Mouse (Mus musculus): Measurements from ENCODE around the gene Ncam1. TPM values are rescaled to one million over a fixed set of nuclear protein-coding genes. Genes with fewer than 3 reads are reported as not detected.

Ncam1 gene
- polyA plus RNA-seq, 1 experiment from 2014 or later, result 28.2 TPM

DNA sequence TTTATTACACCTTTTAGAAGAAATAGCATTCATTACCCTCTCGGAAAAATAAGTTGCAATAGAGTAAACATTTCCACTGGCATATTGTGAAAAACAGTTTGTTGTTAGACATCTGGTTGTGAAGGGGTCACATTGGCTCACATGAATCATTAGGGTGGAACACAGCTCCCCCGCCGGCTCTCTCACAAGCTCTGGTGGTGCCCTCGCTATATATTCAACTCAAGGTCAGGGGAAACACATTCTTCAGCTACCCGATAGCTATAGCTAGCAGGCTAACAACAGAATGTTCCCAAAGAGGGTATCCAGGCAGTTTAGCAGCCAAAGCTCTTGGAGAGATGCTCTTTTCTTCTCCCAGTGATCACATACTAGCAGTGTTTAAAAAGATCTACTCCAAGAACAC, 133.4 kb downstream of the Ncam1 start:
- H3K4me3 ChIP-seq, result no peak overlapping the region
- no peak overlapping the region for H3K9ac ChIP-seq
- H3K9me3 ChIP-seq, result no peaks in the 10 kb centered on the region
- no peaks in the 10 kb centered on the region for H3K36me3 ChIP-seq
- 41% methylated on average over 5 of the region's 5 CpGs for WGBS
- no peak for ATAC-seq (ENCODE audit: borderline replicate concordance, extremely low read depth, low FRiP score, low TSS enrichment)
- H3K4me1 ChIP-seq, result 0 out of 2 replicates have a peak, but pooled peaks cover 3% of the 10 kb centered on the region
- no peak overlapping the region for H3K27ac ChIP-seq
- H3K27me3 ChIP-seq, result no peaks in the 10 kb centered on the region
- H3K4me2 ChIP-seq, result no peak overlapping the region

DNA sequence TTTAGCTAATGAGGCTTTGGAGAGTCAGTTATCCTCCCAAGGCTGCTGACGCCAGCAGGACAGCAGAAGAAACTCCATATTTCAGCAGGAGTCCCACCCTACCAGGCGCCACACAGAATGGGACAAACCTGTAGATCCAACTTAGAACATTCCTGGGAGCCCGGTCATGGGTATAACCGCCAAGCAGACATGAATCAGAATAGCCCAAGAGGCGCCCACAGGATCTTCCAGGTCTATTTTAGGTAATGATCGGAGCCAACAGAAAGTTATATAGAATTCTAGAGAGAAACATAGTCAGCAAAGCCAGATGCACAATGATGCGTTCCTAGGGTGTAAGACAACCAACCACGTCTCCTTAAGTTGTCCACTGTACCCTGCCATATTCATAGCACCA, 134.8 kb downstream of the Ncam1 start:
- no peak overlapping the region for H3K4me2 ChIP-seq
- no peaks in the 10 kb centered on the region for H3K36me3 ChIP-seq
- no peaks in the 10 kb centered on the region for H3K27me3 ChIP-seq
- ATAC-seq (ENCODE audit: borderline replicate concordance, extremely low read depth, low FRiP score, low TSS enrichment), result no peak
- no peaks in the 10 kb centered on the region for H3K9me3 ChIP-seq
- H3K4me1 ChIP-seq, result 0 out of 2 replicates have a peak, but pooled peaks cover 3% of the 10 kb centered on the region
- H3K9ac ChIP-seq, result no peak overlapping the region
- H3K4me3 ChIP-seq, result no peak overlapping the region
- WGBS, result 89% methylated on average over 8 of the region's 8 CpGs
- H3K27ac ChIP-seq, result no peak overlapping the region

DNA sequence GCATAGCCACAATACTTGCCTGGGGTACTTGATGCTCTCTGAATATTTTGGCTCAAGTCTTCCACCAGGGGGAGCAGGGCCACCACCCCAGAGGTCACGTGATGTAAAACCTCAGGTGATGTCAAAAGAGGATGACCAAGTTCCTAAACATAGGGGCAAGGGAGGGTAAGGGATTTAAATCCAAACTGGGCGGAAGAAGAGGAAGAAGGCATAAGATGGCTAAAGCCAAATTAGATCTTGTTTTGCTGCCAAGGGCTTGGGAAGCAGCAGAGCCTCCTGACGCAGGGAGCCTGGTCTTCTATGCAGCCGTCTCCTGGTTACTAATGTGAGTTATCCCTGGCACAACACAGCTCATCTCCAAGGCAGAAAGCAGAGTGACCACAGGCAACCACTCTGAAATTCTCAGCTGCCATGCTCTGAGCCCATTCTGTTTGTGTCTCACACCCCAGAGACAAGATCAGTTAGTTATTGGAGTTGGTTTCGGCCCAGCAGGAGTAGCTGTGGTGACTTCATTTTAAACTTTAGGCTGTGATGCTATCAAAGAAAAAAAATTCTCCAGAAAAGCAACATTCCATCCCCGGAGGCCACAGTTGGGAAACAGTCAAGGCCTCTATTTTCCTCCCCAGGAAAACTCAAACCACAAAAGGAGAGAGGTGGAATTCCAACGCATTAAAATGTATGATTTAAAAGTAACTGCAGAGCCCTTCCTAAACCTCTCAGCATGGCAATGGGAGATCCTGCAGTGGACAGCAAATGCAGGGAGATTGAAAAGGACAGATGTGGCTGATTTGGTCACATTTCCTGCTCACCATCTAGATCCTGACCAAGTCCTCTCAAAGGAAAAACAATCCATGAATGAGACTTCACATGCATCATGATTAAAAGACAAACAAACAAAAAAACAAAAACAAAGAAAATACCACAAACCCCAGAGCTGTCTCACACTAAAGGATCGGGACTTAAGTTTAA, 135.5 kb downstream of the Ncam1 start:
- Histone ChIP-seq H3K4me3 (no peak overlapping the region), H3K27me3 (no peaks in the 10 kb centered on the region), H3K36me3 (no peaks in the 10 kb centered on the region), H3K4me1 (0 out of 2 replicates have a peak, but pooled peaks cover 3% of the 10 kb centered on the region), H3K9ac (no peak overlapping the region), H3K9me3 (no peaks in the 10 kb centered on the region), H3K4me2 (no peak overlapping the region), H3K27ac (no peak overlapping the region)
- no peak for ATAC-seq (ENCODE audit: borderline replicate concordance, extremely low read depth, low FRiP score, low TSS enrichment)
- WGBS, result 71% methylated on average over 8 of the region's 8 CpGs

DNA sequence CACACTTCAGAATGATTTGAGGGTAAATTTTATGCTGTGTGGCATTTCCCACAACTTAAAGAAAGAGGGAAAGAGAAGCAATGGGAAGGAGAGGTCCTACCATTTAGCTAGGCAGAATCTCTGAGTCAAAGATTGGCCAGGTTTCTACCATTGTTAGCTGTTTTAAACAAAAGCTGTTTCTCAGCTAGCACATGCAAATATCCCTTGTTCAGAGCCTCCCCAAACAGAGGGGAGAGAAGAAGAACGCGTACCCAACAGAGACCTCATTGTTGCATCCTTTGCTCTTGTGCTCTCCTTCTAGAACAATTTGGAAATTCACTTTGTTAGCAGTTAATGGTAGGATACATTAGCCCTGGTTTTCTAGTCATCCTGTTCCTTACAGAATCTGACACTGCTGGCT, 137.2 kb downstream of the Ncam1 start:
- H3K9me3 ChIP-seq, result no peaks in the 10 kb centered on the region
- no peak for ATAC-seq (ENCODE audit: borderline replicate concordance, extremely low read depth, low FRiP score, low TSS enrichment)
- no peak overlapping the region for H3K27ac ChIP-seq
- no peak overlapping the region for H3K9ac ChIP-seq
- H3K36me3 ChIP-seq, result no peaks in the 10 kb centered on the region
- no peak overlapping the region for H3K4me3 ChIP-seq
- H3K4me2 ChIP-seq, result no peak overlapping the region
- 88% methylated on average over 2 of the region's 2 CpGs for WGBS
- H3K27me3 ChIP-seq, result no peaks in the 10 kb centered on the region
- H3K4me1 ChIP-seq, result 0 out of 2 replicates have a peak, but pooled peaks cover 3% of the 10 kb centered on the region

DNA sequence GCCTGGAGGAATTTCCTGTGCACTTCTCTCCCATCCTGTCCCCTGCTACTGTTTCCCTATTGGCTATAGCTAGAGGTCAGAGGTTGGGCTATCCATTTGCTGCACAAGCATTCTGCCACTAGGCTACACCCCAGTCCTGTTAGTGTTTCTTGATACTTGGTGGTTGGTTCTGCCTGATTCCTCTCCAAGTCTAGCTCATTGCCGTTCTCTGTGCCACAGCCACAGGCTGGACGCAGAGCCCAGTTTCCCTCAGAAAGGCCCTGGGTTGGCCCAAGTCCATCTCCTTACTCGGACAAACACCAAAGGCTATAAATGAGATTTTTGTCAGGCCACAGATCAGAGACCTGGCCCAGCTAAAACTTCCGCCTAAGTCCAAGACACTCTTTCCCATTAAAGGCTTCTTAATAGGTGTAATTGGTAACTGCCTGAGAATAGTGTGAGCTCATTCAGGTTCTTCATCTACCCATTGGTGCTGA, 140.3 kb downstream of the Ncam1 start:
- Histone ChIP-seq H3K9ac (no peak overlapping the region), H3K9me3 (no peaks in the 10 kb centered on the region), H3K27me3 (no peaks in the 10 kb centered on the region), H3K4me2 (no peak overlapping the region), H3K4me3 (no peak overlapping the region), H3K36me3 (no peaks in the 10 kb centered on the region), H3K4me1 (0 out of 2 replicates have a peak, but pooled peaks cover 3% of the 10 kb centered on the region), H3K27ac (no peak overlapping the region)
- no peak for ATAC-seq (ENCODE audit: borderline replicate concordance, extremely low read depth, low FRiP score, low TSS enrichment)
- 84% methylated on average over 4 of the region's 4 CpGs for WGBS

DNA sequence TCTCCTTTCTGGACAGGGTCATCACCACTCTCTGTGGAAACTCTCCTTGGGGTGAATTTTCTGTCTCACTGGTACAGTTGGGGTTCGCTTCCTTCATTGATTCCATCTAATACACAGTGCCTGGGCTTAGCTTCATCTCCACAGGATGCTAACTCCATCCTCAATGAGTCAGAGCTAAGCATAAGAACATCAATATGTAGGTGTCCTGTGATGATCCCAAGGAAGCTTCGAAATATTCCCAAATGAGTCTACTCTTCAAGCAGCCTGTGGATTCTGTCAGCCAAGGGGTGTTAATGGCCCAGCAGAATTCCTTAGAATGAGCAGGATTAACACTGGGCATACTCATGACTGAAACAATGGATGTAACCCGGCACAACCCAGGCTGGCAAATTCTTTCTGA, 144.3 kb downstream of the Ncam1 start:
- H3K4me2 ChIP-seq, result no peak overlapping the region
- H3K27me3 ChIP-seq, result no peaks in the 10 kb centered on the region
- no peak overlapping the region for H3K27ac ChIP-seq
- no peaks in the 10 kb centered on the region for H3K9me3 ChIP-seq
- WGBS, result 85% methylated on average over 3 of the region's 3 CpGs
- no peak overlapping the region for H3K9ac ChIP-seq
- H3K4me3 ChIP-seq, result no peak overlapping the region
- ATAC-seq (ENCODE audit: borderline replicate concordance, extremely low read depth, low FRiP score, low TSS enrichment), result no peak
- no peaks in the 10 kb centered on the region for H3K36me3 ChIP-seq
- no peaks in the 10 kb centered on the region for H3K4me1 ChIP-seq

DNA sequence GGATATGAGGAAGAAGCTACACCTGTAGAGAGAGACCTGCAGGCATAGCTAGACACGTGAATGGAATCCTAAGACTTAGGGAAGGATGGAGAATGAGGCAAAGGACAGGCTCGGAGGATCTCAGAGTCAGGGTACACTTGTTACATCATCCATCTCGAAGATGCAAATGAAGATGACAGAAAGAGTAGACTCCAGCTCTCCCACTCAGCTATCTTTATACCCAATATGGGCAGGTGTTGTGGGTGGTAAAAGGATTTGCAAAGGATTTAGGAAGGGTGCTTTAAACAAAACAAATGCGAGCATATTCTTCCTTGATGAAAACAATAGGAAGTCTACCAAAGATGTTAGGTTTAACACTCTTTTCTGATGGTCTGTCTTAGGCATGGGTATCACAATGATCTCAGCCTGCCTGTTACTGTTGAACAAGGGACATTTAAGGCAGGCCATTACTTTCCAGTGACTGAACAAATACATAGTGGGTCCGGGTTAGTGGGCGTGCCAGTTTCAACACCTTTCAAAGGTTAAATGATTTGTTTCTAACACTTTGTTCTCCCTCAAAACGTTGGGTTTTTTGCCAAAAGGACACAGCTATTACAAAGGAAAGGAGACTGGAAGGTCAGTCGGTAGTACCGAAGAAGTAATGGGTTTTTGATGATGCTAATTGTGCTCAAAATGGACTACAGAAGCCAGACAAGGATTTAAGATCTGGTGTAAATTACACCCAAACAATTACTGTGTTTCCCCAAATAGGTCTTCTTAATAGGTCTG, 145.1 kb downstream of the Ncam1 start:
- ATAC-seq (ENCODE audit: borderline replicate concordance, extremely low read depth, low FRiP score, low TSS enrichment), result no peak
- no peaks in the 10 kb centered on the region for H3K27me3 ChIP-seq
- no peak overlapping the region for H3K4me3 ChIP-seq
- no peaks in the 10 kb centered on the region for H3K4me1 ChIP-seq
- H3K27ac ChIP-seq, result no peak overlapping the region
- H3K36me3 ChIP-seq, result no peaks in the 10 kb centered on the region
- no peaks in the 10 kb centered on the region for H3K9me3 ChIP-seq
- H3K9ac ChIP-seq, result no peak overlapping the region
- no peak overlapping the region for H3K4me2 ChIP-seq
- WGBS, result 77% methylated on average over 9 of the region's 9 CpGs

DNA sequence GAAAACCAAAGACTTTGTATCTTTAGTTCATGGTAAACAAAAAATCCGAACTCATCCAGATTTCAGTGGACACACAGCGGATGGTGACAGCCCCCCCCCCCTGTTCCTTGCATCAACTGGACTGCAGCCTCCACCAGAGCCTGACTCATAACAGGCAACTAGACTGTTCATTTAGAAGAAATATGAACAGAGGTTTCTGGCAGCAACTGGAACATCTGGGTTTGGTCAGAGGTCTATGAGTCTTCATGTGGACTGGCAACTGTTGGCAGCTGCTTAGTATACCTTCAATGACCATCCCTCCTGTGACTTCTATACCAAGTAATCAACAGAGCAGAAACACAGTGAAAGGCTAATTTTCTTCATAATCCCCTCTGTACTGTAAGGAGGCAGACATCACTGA, 154.4 kb downstream of the Ncam1 start:
- Histone ChIP-seq H3K4me2 (no peak overlapping the region), H3K27ac (no peak overlapping the region), H3K9ac (no peak overlapping the region), H3K4me1 (no peaks in the 10 kb centered on the region), H3K36me3 (no peaks in the 10 kb centered on the region), H3K9me3 (no peaks in the 10 kb centered on the region), H3K27me3 (no peaks in the 10 kb centered on the region), H3K4me3 (no peak overlapping the region)
- no peak for ATAC-seq (ENCODE audit: borderline replicate concordance, extremely low read depth, low FRiP score, low TSS enrichment)
- 83% methylated on average over 2 of the region's 2 CpGs for WGBS

DNA sequence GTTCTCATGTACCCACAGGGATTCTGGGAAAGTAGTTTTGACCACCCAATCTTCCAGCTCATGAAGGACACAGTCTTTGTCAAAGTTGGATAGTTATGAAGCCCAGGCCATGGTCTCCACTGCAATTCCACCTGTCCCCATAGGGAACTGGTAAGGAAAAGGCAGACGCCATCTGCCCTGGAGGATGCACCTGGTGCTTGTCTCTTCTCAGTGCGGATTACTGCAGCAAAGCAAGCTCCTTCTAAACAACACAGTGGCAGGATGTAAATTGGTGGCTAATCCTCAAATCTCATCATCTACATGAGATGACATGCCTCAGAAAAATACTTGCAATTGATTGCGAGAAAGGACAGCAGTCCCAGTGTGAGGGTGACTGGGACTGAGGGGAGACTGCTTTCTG, 158.0 kb downstream of the Ncam1 start:
- no peak overlapping the region for H3K9ac ChIP-seq
- WGBS, result 91% methylated on average over 3 of the region's 3 CpGs
- no peaks in the 10 kb centered on the region for H3K9me3 ChIP-seq
- H3K27me3 ChIP-seq, result no peaks in the 10 kb centered on the region
- no peak overlapping the region for H3K4me3 ChIP-seq
- no peaks in the 10 kb centered on the region for H3K4me1 ChIP-seq
- H3K36me3 ChIP-seq, result no peaks in the 10 kb centered on the region
- H3K27ac ChIP-seq, result no peak overlapping the region
- no peak overlapping the region for H3K4me2 ChIP-seq
- ATAC-seq (ENCODE audit: borderline replicate concordance, extremely low read depth, low FRiP score, low TSS enrichment), result no peak

DNA sequence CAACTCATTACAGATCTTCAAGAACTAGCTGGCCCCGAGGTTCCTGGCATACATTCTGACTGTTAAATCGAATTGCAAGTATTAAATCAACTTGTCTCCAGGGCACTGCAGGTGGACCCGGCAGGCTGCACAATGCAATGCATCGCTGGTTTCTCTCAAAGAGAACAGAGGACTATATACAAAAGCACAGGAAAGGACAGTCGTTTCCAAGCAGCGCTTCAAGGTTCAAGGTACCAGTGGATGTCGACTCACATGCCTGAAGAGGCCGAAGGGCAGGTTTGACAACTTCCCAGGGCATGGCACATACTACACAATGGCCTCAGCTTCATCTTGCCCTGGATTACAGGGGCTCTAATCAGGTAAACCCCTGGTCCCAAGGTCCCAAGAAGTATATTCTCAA, 158.6 kb downstream of the Ncam1 start:
- no peaks in the 10 kb centered on the region for H3K36me3 ChIP-seq
- H3K4me1 ChIP-seq, result no peaks in the 10 kb centered on the region
- no peaks in the 10 kb centered on the region for H3K27me3 ChIP-seq
- WGBS, result 74% methylated on average over 8 of the region's 8 CpGs
- ATAC-seq (ENCODE audit: borderline replicate concordance, extremely low read depth, low FRiP score, low TSS enrichment), result no peak
- H3K27ac ChIP-seq, result no peak overlapping the region
- no peak overlapping the region for H3K9ac ChIP-seq
- no peak overlapping the region for H3K4me2 ChIP-seq
- H3K9me3 ChIP-seq, result no peaks in the 10 kb centered on the region
- no peak overlapping the region for H3K4me3 ChIP-seq

DNA sequence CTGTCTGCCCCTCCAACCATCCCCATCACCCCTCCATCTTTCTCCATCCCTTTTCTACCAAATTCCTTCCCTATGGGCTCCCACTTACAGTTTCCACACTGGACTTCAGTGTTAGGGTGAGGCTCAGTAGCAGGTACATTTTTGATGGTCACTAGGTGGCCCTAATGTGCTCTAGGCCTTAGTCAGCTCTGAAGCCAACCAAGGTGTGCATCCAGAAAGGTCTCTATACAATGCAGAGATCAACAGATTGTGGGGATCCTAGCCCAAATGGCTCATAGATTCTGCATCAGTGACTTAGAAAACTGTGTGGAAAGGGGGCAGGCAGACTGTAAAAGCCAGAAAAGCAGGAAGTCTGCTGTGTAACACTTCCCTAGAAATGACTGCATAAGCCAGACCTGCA, 160.8 kb downstream of the Ncam1 start:
- no peak for ATAC-seq (ENCODE audit: borderline replicate concordance, extremely low read depth, low FRiP score, low TSS enrichment)
- Histone ChIP-seq H3K4me1 (no peaks in the 10 kb centered on the region), H3K27me3 (no peaks in the 10 kb centered on the region), H3K4me2 (no peak overlapping the region), H3K4me3 (no peak overlapping the region), H3K9ac (no peak overlapping the region), H3K36me3 (no peaks in the 10 kb centered on the region), H3K27ac (no peak overlapping the region), H3K9me3 (no peaks in the 10 kb centered on the region)

Measured in lung, embryonic 15.5 days (tissue).